In the genomic region with DNA sequence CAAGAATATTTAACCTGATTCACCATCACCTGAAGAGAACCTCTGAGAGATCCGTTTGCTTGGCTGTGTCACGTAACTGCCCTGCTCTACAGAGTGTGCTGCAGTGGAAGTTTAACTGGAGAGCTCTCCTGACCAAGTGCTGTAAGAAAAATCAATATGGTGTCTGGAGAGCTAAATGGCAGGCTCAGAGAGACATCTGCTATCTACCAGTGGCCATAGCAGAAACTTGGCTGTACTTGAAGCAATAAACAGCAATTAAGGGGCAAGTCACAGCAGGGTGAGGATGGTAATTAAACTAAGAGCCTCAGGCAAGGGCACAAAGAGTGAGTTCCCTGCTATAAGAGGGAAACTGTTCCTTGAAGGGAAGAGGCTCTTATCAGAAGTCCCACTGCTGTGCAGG, we compare ENCODE assay signal across 16 mouse cellular contexts. TPM values are rescaled to one million over a fixed set of nuclear protein-coding genes. Genes with fewer than 3 reads are reported as not detected.
DNase-seq lines count a peak whose midpoint lies in the region; ATAC-seq and TF ChIP-seq lines count a peak whose summit lies in the region.
"Had no signal": no experiment of that assay in that cellular context is flagged by ENCODE, and none has a peak within 500 bp of the region (broad histone marks: within the 10 kb centered on the region; RNA-seq: fewer than 3 reads in every experiment).

No protein-coding gene starts in this region.

- no peak overlapping the region for H3K27ac ChIP-seq in hindbrain, postnatal 0 days
- H3K27ac ChIP-seq in hindbrain, embryonic 13.5 days = no peak overlapping the region
- peak overlapping the region; percentile 29; the same call in 1 of the 2 replicates for H3K27ac ChIP-seq in intestine, embryonic 16.5 days (ENCODE audit: low read length)
- H3K27ac ChIP-seq: embryonic facial prominence, embryonic 13.5 days; kidney, postnatal 0 days; layer of hippocampus, adult 2 months; limb, embryonic 15.5 days; lung, embryonic 15.5 days had no signal

- DNase-seq in cerebellum, adult 9-11 months = peak; percentile 15
- DNase-seq in cerebellum, adult 11 months = no peak
- DNase-seq in hindbrain, postnatal 0 days (ENCODE audit: low spot score) = peak; percentile 27
- peak; percentile 86 for DNase-seq in MN1 (ENCODE audit: low spot score)
- no peak for DNase-seq in adrenal gland, adult 18-20 months (ENCODE audit: low spot score in 2 of 2)
- DNase-seq: cerebellum, postnatal 25 days; gastrocnemius, postnatal 10 days; heart, postnatal 10 days had no signal

- WGBS in hindbrain, postnatal 0 days = 64% methylated on average over 2 of the region's 2 CpGs
- WGBS in hindbrain, embryonic 13.5 days = 87% methylated on average over 2 of the region's 2 CpGs
- 57% methylated on average over 2 of the region's 2 CpGs for WGBS in intestine, embryonic 16.5 days

- no peaks in the 10 kb centered on the region for H3K4me1 ChIP-seq in hindbrain, postnatal 0 days (ENCODE audit: insufficient read depth, low read length)
- 0 out of 2 replicates have a peak, but pooled peaks cover 6% of the 10 kb centered on the region for H3K4me1 ChIP-seq in hindbrain, embryonic 13.5 days (replicated peaks)
- H3K4me1 ChIP-seq in intestine, embryonic 16.5 days (ENCODE audit: control insufficient read depth, insufficient read depth, low read length) = 0 out of 2 replicates have a peak, but pooled peaks cover 7% of the 10 kb centered on the region
- H3K4me1 ChIP-seq: lung, embryonic 15.5 days had no signal

- no peaks in the 10 kb centered on the region for H3K9me3 ChIP-seq in hindbrain, postnatal 0 days (ENCODE audit: low read length)
- no peaks in the 10 kb centered on the region for H3K9me3 ChIP-seq in hindbrain, embryonic 13.5 days
- H3K9me3 ChIP-seq in intestine, embryonic 16.5 days (ENCODE audit: control insufficient read depth, low read length) = no peaks in the 10 kb centered on the region
- H3K9me3 ChIP-seq: embryonic facial prominence, embryonic 13.5 days; limb, embryonic 15.5 days; lung, embryonic 15.5 days had no signal

- no peaks in the 10 kb centered on the region for H3K27me3 ChIP-seq in hindbrain, postnatal 0 days (ENCODE audit: insufficient read depth, low read length)
- no peaks in the 10 kb centered on the region for H3K27me3 ChIP-seq in hindbrain, embryonic 13.5 days
- H3K27me3 ChIP-seq in intestine, embryonic 16.5 days (replicated peaks; ENCODE audit: control insufficient read depth, insufficient read depth, low read length) = no peaks in the 10 kb centered on the region
- H3K27me3 ChIP-seq: limb, embryonic 15.5 days; lung, embryonic 15.5 days had no signal

- no peak overlapping the region for H3K4me2 ChIP-seq in hindbrain, postnatal 0 days (ENCODE audit: low read depth, low read length)
- no peak overlapping the region for H3K4me2 ChIP-seq in hindbrain, embryonic 13.5 days
- no peak overlapping the region for H3K4me2 ChIP-seq in intestine, embryonic 16.5 days (ENCODE audit: low read depth, low read length)
- H3K4me2 ChIP-seq: embryonic facial prominence, embryonic 13.5 days; limb, embryonic 15.5 days; lung, embryonic 15.5 days had no signal

- H3K9ac ChIP-seq in hindbrain, postnatal 0 days (replicated peaks; ENCODE audit: low read length) = no peak overlapping the region
- no peak overlapping the region for H3K9ac ChIP-seq in hindbrain, embryonic 13.5 days
- no peak overlapping the region for H3K9ac ChIP-seq in intestine, embryonic 16.5 days (ENCODE audit: low read depth, low read length)
- H3K9ac ChIP-seq: embryonic facial prominence, embryonic 13.5 days; limb, embryonic 15.5 days; lung, embryonic 15.5 days had no signal

- no peak for TF ChIP-seq CTCF in hindbrain, postnatal 0 days (IDR thresholded peaks at IDR 0.05; ENCODE audit: low read depth)

- H3K36me3 ChIP-seq in hindbrain, postnatal 0 days (ENCODE audit: insufficient read depth, low read length) = no peaks in the 10 kb centered on the region
- no peaks in the 10 kb centered on the region for H3K36me3 ChIP-seq in hindbrain, embryonic 13.5 days
- no peaks in the 10 kb centered on the region for H3K36me3 ChIP-seq in intestine, embryonic 16.5 days (ENCODE audit: control insufficient read depth, insufficient read depth, low read length)
- H3K36me3 ChIP-seq: embryonic facial prominence, embryonic 13.5 days; limb, embryonic 15.5 days; lung, embryonic 15.5 days had no signal

- peak; percentile 36; the same call in 1 of the 2 replicates for ATAC-seq in hindbrain, postnatal 0 days
- no peak for ATAC-seq in hindbrain, embryonic 13.5 days (ENCODE audit: low FRiP score)
- peak; percentile 72 for ATAC-seq in intestine, embryonic 16.5 days
- no peak for ATAC-seq in megakaryocyte, adult 5-6 weeks (ENCODE audit: poor library complexity, severe bottlenecking)

- H3K4me3 ChIP-seq in hindbrain, postnatal 0 days (ENCODE audit: low read length) = no peak overlapping the region
- H3K4me3 ChIP-seq in hindbrain, embryonic 13.5 days = no peak overlapping the region
- H3K4me3 ChIP-seq in intestine, embryonic 16.5 days (ENCODE audit: low read length) = no peak overlapping the region
- H3K4me3 ChIP-seq: embryonic facial prominence, embryonic 13.5 days; layer of hippocampus, adult 2 months; limb, embryonic 15.5 days; lung, embryonic 15.5 days had no signal

RNA-seq across cellular contexts. Expression of a gene that starts 9.3 kb away (rescaled TPM):
- total RNA-seq in hindbrain, postnatal 0 days (2014; rRNA removed) = 2.7 and 4.0 TPM in 2 replicates
- 3.1 and 4.1 TPM in 2 replicates for polyA plus RNA-seq in hindbrain, postnatal 0 days (2015; fragmentation: Nextera tagmentation; extraction: Ambion mirVana)
- polyA plus RNA-seq in hindbrain, embryonic 13.5 days (2015; fragmentation: Nextera tagmentation; extraction: Ambion mirVana) = 2.8 and 3.2 TPM in 2 replicates
- polyA plus RNA-seq in intestine, embryonic 16.5 days (2015; fragmentation: Nextera tagmentation; extraction: Ambion mirVana) = 10.1 and 11.9 TPM in 2 replicates
- 1 to 10 TPM; 2.4 to 2.6 TPM for total RNA-seq in adrenal gland, adult 18-20 months (2021)
- total RNA-seq in megakaryocyte, adult 5-6 weeks (2015) = 0.64 and 0.83 TPM in 2 replicates
- 0.26 and 1.2 TPM in 2 replicates for total RNA-seq in megakaryocyte, adult 5-6 weeks (2017)

Comparison
In these comparisons a context has a peak if more than half of its experiments do, and no peak if none do; other contexts are left out.
1. DNase-seq: peak in cerebellum, adult 9-11 months (single experiment), hindbrain, postnatal 0 days (single experiment) and MN1 (single experiment); none in cerebellum, adult 11 months (single experiment) and adrenal gland, adult 18-20 months (0 of 2).
2. ATAC-seq: peak in hindbrain, postnatal 0 days (single experiment) and intestine, embryonic 16.5 days (single experiment); none in hindbrain, embryonic 13.5 days (single experiment) and megakaryocyte, adult 5-6 weeks (single experiment).